Mouse (Mus musculus): ENCODE data around the gene Lkaaear1.

DNA sequence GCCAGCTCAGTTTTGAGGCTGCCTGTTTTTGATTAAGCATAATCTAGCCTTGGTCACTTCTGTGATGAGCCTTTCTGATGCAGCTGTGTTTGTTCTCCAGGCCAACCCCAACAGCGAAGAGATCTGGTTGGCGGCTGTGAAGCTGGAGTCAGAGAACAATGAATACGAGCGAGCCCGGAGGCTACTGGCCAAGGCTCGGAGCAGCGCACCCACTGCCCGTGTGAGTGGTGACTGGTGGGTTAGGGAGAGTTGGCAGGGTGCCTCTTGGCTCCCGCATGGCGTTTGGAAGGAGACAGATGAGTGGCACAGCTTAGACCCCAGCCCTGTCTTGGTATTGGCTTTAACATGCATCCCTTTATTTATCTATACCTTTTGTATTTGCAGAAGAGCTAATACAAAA is 49.3 kb downstream of the Lkaaear1 start:
- no peak for TF ChIP-seq CTCF (conservative IDR thresholded peaks at IDR 0.05; ENCODE audit: insufficient read depth, insufficient read length, low read depth, low read length)
- no peak for TF ChIP-seq POLR2A (IDR thresholded peaks at IDR 0.05; ENCODE audit: low read depth, low read length)

All from kidney, adult 2 months (tissue).